Mouse (Mus musculus): ENCODE data around the gene Dnase1l3. TPM values are rescaled to one million over a fixed set of nuclear protein-coding genes. Genes with fewer than 3 reads are reported as not detected.

The Dnase1l3 gene
- polyA plus RNA-seq, 1 experiment from 2014 or later = 0.04 TPM

GRCm38 (mm10) chr14:7999435-7999834 lies 5.1 kb upstream of the Dnase1l3 start:
- Histone ChIP-seq H3K27ac (ENCODE audit: poor library complexity, severe bottlenecking) (no peak overlapping the region), H3K9ac (no peak overlapping the region), H3K4me1 (replicated peaks) (peaks cover 18% of the 10 kb centered on the region), H3K4me2 (no peak overlapping the region), H3K4me3 (no peak overlapping the region), H3K36me3 (no peaks in the 10 kb centered on the region), H3K9me3 (replicated peaks) (no peaks in the 10 kb centered on the region), H3K27me3 (replicated peaks) (peaks cover 46% of the 10 kb centered on the region)
- ATAC-seq (ENCODE audit: insufficient number of reproducible peaks, low FRiP score) = no peak
- WGBS = 75% methylated on average over 5 of the region's 5 CpGs

DNA sequence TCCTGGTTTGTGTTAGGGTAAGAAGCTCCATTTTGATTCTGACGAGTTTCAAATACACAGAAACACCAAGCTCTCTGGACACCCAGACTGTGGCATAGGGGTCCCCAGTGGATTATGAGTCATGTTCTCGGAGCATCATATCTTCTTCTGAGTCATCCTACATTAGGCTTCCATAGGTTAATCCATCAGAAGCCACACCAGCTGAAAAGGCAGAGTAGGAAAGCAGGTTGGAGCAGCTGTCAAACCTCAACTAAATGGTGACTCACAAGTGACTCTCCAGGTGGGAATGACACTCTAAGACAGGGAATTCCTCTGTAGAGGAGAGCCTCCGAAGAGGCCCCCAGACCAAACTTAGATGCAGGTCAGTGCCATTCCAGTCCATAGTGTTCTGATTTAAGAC lies 4.7 kb upstream of the Dnase1l3 start:
- 72% methylated on average over 3 of the region's 3 CpGs for WGBS
- Histone ChIP-seq H3K4me2 (no peak overlapping the region), H3K27me3 (replicated peaks) (peaks cover 42% of the 10 kb centered on the region), H3K4me3 (no peak overlapping the region), H3K9ac (no peak overlapping the region), H3K36me3 (no peaks in the 10 kb centered on the region), H3K4me1 (replicated peaks) (peaks cover 18% of the 10 kb centered on the region), H3K27ac (ENCODE audit: poor library complexity, severe bottlenecking) (no peak overlapping the region), H3K9me3 (replicated peaks) (no peaks in the 10 kb centered on the region)
- ATAC-seq (ENCODE audit: insufficient number of reproducible peaks, low FRiP score) = no peak

GRCm38 (mm10) chr14:7997255-7997696 lies 2.9 kb upstream of the Dnase1l3 start:
- WGBS = 2% methylated on average over 15 of the region's 15 CpGs
- Histone ChIP-seq H3K9me3 (replicated peaks) (no peaks in the 10 kb centered on the region), H3K4me3 (peak overlapping the region; percentile 27), H3K36me3 (no peaks in the 10 kb centered on the region), H3K27me3 (replicated peaks) (peaks cover 38% of the 10 kb centered on the region), H3K4me1 (replicated peaks) (peaks cover 9% of the 10 kb centered on the region; the same call in 1 of the 2 replicates), H3K9ac (peak overlapping the region; percentile 54; the same call in 1 of the 2 replicates), H3K27ac (ENCODE audit: poor library complexity, severe bottlenecking) (no peak overlapping the region), H3K4me2 (peak overlapping the region; percentile 65)
- ATAC-seq (ENCODE audit: insufficient number of reproducible peaks, low FRiP score) = no peak

DNA sequence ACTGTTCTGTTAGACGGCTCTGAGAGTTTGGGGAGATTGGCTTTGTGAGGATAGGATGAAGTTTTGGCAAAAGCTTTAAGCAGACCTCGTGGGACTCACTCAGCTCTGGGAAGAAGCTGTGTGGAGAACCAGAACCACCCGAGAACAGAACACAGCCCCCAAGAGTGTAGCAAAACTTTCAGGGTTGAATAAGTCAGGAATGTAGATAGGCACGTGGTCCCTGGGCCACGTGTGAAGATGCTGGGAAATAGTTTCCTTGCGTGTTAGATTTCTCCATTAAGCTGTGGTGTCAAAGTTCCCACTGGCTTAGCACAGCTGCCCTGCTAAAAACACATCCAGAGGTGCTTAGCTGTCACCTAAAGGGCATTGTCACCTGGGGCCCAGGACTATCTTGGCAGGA lies 2.2 kb downstream of the Dnase1l3 start:
- H3K4me1 ChIP-seq (replicated peaks) = no peaks in the 10 kb centered on the region
- no peak for ATAC-seq (ENCODE audit: insufficient number of reproducible peaks, low FRiP score)
- no peaks in the 10 kb centered on the region for H3K27me3 ChIP-seq (replicated peaks)
- no peaks in the 10 kb centered on the region for H3K9me3 ChIP-seq (replicated peaks)
- H3K36me3 ChIP-seq = no peaks in the 10 kb centered on the region
- no peak overlapping the region for H3K27ac ChIP-seq (ENCODE audit: poor library complexity, severe bottlenecking)
- no peak overlapping the region for H3K9ac ChIP-seq
- no peak overlapping the region for H3K4me3 ChIP-seq
- no peak overlapping the region for H3K4me2 ChIP-seq
- WGBS = 62% methylated on average over 6 of the region's 6 CpGs

GRCm38 (mm10) chr14:7991108-7991776 lies 3.1 kb downstream of the Dnase1l3 start:
- Histone ChIP-seq H3K36me3 (no peaks in the 10 kb centered on the region), H3K27ac (ENCODE audit: poor library complexity, severe bottlenecking) (no peak overlapping the region), H3K9me3 (replicated peaks) (no peaks in the 10 kb centered on the region), H3K4me2 (no peak overlapping the region), H3K9ac (no peak overlapping the region), H3K27me3 (replicated peaks) (no peaks in the 10 kb centered on the region), H3K4me3 (no peak overlapping the region), H3K4me1 (replicated peaks) (no peaks in the 10 kb centered on the region)
- WGBS = 72% methylated on average over 5 of the region's 5 CpGs
- ATAC-seq (ENCODE audit: insufficient number of reproducible peaks, low FRiP score) = no peak

DNA sequence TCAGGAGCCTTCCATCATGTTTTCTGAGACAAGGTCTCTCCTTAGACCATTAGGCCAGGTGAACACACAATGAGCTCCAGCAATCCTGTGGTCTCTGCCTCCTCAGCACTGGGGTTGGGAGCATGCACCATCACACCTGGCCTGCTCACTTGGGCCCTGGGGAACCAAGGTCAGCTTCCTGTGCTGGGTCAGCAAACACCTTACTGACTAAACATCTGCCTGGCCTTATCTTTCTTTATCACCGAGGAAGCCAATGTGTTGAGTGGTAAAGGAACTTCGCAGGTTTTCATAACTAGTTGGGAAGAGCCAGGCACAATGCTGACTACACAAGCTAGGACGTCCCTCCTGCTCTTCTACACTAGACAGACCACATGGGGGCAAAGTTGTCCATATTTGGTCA lies 4.4 kb downstream of the Dnase1l3 start:
- H3K4me1 ChIP-seq (replicated peaks) = no peaks in the 10 kb centered on the region
- no peak overlapping the region for H3K27ac ChIP-seq (ENCODE audit: poor library complexity, severe bottlenecking)
- H3K4me2 ChIP-seq = no peak overlapping the region
- no peak overlapping the region for H3K9ac ChIP-seq
- no peaks in the 10 kb centered on the region for H3K9me3 ChIP-seq (replicated peaks)
- WGBS = 48% methylated on average over 3 of the region's 3 CpGs
- H3K27me3 ChIP-seq (replicated peaks) = no peaks in the 10 kb centered on the region
- ATAC-seq (ENCODE audit: insufficient number of reproducible peaks, low FRiP score) = no peak
- H3K4me3 ChIP-seq = no peak overlapping the region
- no peaks in the 10 kb centered on the region for H3K36me3 ChIP-seq

- H3K4me1 ChIP-seq (replicated peaks) = no peaks in the 10 kb centered on the region
- H3K4me3 ChIP-seq = no peak overlapping the region
- no peak overlapping the region for H3K4me2 ChIP-seq
- no peaks in the 10 kb centered on the region for H3K36me3 ChIP-seq
- H3K27me3 ChIP-seq (replicated peaks) = no peaks in the 10 kb centered on the region
- H3K27ac ChIP-seq (ENCODE audit: poor library complexity, severe bottlenecking) = no peak overlapping the region
- H3K9me3 ChIP-seq (replicated peaks) = no peaks in the 10 kb centered on the region
- no peak for ATAC-seq (ENCODE audit: insufficient number of reproducible peaks, low FRiP score)
- WGBS = 63% methylated on average over 1 of the region's 1 CpGs
- no peak overlapping the region for H3K9ac ChIP-seq
Observed at GRCm38 (mm10) chr14:7989371-7989770, 5.0 kb downstream of the Dnase1l3 start.

GRCm38 (mm10) chr14:7986913-7987312 lies 7.5 kb downstream of the Dnase1l3 start:
- H3K4me1 ChIP-seq (replicated peaks) = no peaks in the 10 kb centered on the region
- WGBS = 86% methylated on average over 6 of the region's 6 CpGs
- H3K27ac ChIP-seq (ENCODE audit: poor library complexity, severe bottlenecking) = no peak overlapping the region
- no peak overlapping the region for H3K4me3 ChIP-seq
- H3K36me3 ChIP-seq = no peaks in the 10 kb centered on the region
- no peak for ATAC-seq (ENCODE audit: insufficient number of reproducible peaks, low FRiP score)
- H3K4me2 ChIP-seq = no peak overlapping the region
- no peaks in the 10 kb centered on the region for H3K9me3 ChIP-seq (replicated peaks)
- no peak overlapping the region for H3K9ac ChIP-seq
- no peaks in the 10 kb centered on the region for H3K27me3 ChIP-seq (replicated peaks)

- H3K36me3 ChIP-seq = no peaks in the 10 kb centered on the region
- H3K27me3 ChIP-seq (replicated peaks) = no peaks in the 10 kb centered on the region
- no peak overlapping the region for H3K27ac ChIP-seq (ENCODE audit: poor library complexity, severe bottlenecking)
- 0 out of 2 replicates have a peak, but pooled peaks cover 3% of the 10 kb centered on the region for H3K4me1 ChIP-seq (replicated peaks)
- 100% methylated on average over 1 of the region's 1 CpGs for WGBS
- H3K4me2 ChIP-seq = no peak overlapping the region
- no peak overlapping the region for H3K9ac ChIP-seq
- H3K9me3 ChIP-seq (replicated peaks) = no peaks in the 10 kb centered on the region
- no peak overlapping the region for H3K4me3 ChIP-seq
- no peak for ATAC-seq (ENCODE audit: insufficient number of reproducible peaks, low FRiP score)
Observed at GRCm38 (mm10) chr14:7981226-7981625, 13.1 kb downstream of the Dnase1l3 start.

GRCm38 (mm10) chr14:7978183-7978582 lies 16.2 kb downstream of the Dnase1l3 start:
- no peaks in the 10 kb centered on the region for H3K9me3 ChIP-seq (replicated peaks)
- H3K4me1 ChIP-seq (replicated peaks) = 0 out of 2 replicates have a peak, but pooled peaks cover 3% of the 10 kb centered on the region
- no peak overlapping the region for H3K4me3 ChIP-seq
- no peaks in the 10 kb centered on the region for H3K27me3 ChIP-seq (replicated peaks)
- ATAC-seq (ENCODE audit: insufficient number of reproducible peaks, low FRiP score) = no peak
- H3K36me3 ChIP-seq = no peaks in the 10 kb centered on the region
- no peak overlapping the region for H3K9ac ChIP-seq
- H3K27ac ChIP-seq (ENCODE audit: poor library complexity, severe bottlenecking) = no peak overlapping the region
- H3K4me2 ChIP-seq = no peak overlapping the region
- WGBS = 77% methylated on average over 1 of the region's 1 CpGs

DNA sequence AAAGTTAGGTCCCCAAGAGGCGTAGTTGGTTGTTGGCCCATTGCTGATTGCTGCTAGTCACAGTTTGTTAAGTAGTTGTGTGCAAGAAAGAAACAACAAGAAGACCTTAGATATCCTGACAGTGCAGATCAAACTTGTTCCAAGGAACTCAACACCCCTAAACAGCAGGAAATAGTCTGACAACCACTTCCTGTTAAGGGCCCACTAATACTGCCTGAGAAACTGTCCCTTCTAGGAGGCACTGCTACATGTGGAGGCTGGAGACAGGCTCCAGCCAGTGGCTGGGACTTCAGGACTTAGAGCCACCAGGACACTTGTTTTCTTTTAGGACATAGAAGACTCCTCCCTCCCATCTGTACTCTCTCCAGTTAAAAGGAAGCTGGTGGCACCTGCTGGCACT lies 16.9 kb downstream of the Dnase1l3 start:
- Histone ChIP-seq H3K4me2 (no peak overlapping the region), H3K4me3 (no peak overlapping the region), H3K9ac (no peak overlapping the region), H3K27me3 (replicated peaks) (no peaks in the 10 kb centered on the region), H3K27ac (ENCODE audit: poor library complexity, severe bottlenecking) (no peak overlapping the region), H3K9me3 (replicated peaks) (no peaks in the 10 kb centered on the region), H3K4me1 (replicated peaks) (0 out of 2 replicates have a peak, but pooled peaks cover 3% of the 10 kb centered on the region), H3K36me3 (no peaks in the 10 kb centered on the region)
- 78% methylated on average over 1 of the region's 1 CpGs for WGBS
- ATAC-seq (ENCODE audit: insufficient number of reproducible peaks, low FRiP score) = no peak

DNA sequence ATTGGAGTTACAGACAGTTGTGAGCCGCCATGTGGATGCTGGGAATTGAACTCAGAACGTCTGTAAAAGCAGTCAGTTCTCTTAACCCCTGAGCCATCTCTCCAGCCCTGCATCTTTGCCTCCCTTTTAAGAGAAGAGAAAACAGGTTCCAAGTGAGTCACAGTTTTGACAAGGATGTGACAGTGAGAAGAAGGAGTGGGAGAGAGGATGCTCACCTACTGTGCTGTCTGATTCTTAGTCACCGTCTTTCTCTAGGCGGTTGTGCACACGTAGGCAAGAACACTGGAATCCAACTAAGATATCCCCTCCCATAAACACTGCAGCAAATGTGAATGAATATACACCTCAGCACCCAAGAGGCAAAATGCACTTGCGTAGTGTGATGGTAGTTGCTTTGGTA lies 19.2 kb downstream of the Dnase1l3 start:
- Histone ChIP-seq H3K4me2 (no peak overlapping the region), H3K36me3 (no peaks in the 10 kb centered on the region)

More for the DNA sequence above, 19.2 kb downstream of the Dnase1l3 start:
- 82% methylated on average over 6 of the region's 6 CpGs for WGBS
- Histone ChIP-seq H3K27me3 (replicated peaks) (no peaks in the 10 kb centered on the region), H3K9ac (no peak overlapping the region), H3K4me1 (replicated peaks) (0 out of 2 replicates have a peak, but pooled peaks cover 3% of the 10 kb centered on the region), H3K27ac (ENCODE audit: poor library complexity, severe bottlenecking) (no peak overlapping the region), H3K4me3 (no peak overlapping the region), H3K9me3 (replicated peaks) (no peaks in the 10 kb centered on the region)
- ATAC-seq (ENCODE audit: insufficient number of reproducible peaks, low FRiP score) = no peak

Measured in heart, embryonic 12.5 days (tissue).